Mouse (Mus musculus): ENCODE data around the gene Smu1. TPM values are rescaled to one million over a fixed set of nuclear protein-coding genes. Genes with fewer than 3 reads are reported as not detected.
"Not testable (repeated sequence)": the region's sequence is repeated elsewhere in the genome, so short reads cannot be mapped to it uniquely, and the experiment has no call there.

Smu1 gene
- 10 to 100 TPM; 51.4 to 55.3 TPM for total RNA-seq (2021)

DNA sequence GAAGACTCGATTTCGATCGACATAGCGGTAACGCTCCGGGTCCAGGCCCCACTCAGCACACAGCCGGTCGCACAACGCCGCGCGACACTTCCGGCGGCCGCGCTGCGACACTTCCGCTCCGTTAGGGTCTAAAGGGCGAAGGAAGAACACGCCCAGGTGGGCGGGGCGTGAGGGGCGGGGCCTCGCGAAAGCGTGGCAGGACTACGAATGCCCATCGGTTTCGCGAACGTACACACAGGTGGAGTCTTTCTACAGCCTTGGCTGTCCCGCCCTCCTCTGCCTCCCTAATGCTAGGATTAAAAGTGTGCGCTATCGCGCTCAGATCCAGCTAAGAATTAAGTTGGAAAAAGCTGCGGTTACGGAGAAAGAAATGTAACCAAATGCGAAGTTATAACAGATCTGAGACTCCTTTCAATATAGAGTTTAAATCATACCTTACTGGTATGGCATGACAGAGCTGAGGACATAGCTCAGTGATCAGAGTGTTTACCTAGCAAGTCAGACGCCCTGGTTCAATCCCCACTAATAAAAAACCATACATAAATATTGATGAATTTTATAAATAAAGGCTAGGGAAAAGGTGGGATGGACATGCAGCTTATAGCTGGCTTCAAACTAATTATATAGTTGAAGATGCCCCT lies at the start of gene Smu1:
TSS of gene Smu1 (minus strand) at position 144 of the 641 bp plus-strand sequence.
- DNase-seq = peak; percentile 96 to 98

GRCm38 (mm10) chr4:40807382-40807781 lies 49.7 kb upstream of the Smu1 start:
- DNase-seq = no peak

DNA sequence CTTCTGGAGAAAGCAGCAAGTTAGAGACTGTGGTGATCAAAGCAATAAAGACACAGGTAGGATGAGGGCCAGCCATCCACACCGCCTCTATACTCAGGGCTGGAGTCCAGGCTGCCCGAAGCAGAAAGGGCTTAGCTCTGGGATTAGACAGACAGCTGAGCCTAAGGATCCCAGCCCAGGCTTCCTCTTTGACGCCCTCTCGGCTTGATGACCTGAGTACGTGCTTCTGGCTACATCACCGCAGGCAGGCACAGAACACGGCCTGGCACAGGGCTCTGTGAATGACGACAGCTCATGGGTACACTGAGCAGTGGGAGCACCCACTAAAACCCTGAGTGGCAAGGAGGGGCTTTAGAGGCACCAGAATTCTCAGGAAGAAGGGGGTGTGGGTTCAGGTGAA lies 47.7 kb upstream of the Smu1 start:
- no peak for DNase-seq

DNA sequence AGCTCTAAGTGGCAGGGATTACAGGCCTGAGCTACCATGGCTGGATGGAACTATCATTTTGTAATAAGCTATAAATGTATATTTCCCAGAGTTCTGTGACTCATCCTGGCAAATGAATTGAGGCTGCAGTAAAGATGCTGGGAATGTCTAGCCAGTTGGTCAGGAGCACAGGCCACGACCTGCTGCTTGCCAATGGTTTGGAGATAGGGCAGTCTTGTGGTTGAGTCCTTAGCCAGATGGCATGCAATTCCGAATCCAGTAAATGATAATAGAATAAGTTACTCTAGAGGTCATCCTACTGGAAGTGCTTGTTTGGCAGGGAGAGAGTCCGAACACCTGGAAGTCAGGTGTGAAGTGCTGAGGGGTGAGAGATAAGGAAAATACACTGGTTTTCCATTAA lies 45.1 kb upstream of the Smu1 start:
- DNase-seq = no peak

DNA sequence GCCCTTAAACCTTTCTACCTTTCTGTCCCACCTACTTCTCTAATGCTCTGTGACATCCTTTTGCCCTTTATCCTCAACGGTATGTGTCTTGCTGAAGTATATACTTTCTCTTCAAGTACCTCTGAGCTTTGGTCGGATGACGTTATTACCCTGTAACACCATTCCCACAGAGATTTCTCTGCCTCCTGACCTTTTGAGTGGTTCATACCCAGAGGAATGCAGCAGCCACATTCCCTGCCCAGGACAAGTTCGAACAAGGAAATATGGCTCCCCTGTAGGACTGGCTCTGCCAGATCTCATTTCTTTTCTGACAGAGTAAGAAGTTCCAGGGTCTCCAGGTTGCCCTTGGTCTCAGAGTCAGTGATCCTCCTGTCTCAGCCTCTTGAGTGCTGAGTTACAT lies 44.2 kb upstream of the Smu1 start:
- DNase-seq = no peak

- DNase-seq = no peak
Observed at GRCm38 (mm10) chr4:40800873-40801272, 43.1 kb upstream of the Smu1 start.

DNA sequence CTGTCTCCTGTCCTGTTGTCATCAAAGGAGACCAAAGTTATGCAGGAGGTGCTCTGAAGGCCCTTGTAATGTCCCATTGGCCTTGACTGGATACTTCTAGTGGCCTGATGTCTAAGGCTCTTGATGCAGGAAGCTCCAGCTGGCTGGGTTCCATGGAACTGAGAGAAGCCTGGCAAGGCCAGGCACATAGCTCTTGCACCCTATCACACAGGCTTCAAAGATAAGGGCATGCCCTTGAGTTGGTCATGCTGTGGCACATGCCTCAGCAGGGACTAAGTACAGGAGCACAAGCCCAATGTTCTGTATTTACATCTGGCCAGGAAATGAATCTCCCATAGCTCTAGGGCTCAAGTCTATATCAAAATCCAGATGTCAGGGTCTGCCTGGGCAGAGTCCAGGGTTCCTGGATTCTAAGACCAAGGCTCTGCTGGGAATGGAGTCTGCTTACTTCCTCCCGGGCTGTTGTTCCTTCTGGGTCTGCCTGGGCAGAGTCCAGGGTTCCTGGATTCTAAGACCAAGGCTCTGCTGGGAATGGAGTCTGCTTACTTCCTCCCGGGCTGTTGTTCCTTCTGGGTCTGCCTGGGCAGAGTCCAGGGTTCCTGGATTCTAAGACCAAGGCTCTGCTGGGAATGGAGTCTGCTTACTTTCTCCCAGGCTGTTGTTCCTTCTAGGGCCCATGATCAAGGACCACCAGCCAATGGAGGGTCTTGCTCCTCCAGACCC lies 41.3 kb upstream of the Smu1 start:
- not testable (repeated sequence) for DNase-seq

- DNase-seq = no peak
Observed at GRCm38 (mm10) chr4:40795761-40796160, 38.0 kb upstream of the Smu1 start.

GRCm38 (mm10) chr4:40794320-40794719 lies 36.6 kb upstream of the Smu1 start:
- no peak for DNase-seq

DNA sequence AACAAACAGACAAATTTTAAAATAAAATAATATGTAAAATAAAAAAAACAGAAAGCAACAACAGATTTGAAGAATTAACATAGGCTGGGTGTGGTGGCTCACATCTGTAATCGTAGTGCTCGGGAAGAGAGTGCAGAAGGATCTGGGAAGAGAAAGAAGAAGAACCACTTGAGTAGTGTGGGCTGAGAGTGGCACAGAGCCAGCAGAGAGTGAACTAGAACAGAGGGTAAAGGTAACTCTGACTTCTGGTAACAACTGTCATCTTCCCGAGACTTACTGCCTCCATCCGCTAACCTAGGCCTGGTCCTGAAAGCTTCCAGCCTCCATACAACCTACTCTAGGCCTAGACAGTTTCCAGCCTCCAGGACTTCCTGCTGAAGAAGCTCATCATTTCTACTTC lies 33.5 kb upstream of the Smu1 start:
- no peak for DNase-seq

DNA sequence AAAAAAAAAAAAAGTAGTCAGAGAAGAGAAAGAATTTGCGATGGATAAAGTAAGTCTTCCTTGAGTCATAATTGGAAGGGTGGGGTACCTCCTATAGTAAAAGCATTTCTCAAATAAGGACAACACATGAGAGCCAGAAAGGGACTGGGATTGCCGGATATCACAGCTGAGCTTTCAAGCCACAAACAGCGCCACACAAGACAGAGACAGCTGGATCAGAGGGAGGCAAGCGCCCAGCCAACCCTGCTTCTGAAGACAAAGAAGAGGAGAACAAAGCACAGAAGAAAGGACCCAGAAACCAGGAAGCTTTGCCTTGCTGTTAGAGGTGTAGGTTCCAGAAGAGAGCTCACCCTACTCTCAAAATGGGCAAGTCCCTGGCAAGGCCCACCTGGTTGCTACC lies 28.9 kb upstream of the Smu1 start:
- DNase-seq = no peak

- DNase-seq = no peak
Observed at GRCm38 (mm10) chr4:40785620-40786166, 28.0 kb upstream of the Smu1 start.

DNA sequence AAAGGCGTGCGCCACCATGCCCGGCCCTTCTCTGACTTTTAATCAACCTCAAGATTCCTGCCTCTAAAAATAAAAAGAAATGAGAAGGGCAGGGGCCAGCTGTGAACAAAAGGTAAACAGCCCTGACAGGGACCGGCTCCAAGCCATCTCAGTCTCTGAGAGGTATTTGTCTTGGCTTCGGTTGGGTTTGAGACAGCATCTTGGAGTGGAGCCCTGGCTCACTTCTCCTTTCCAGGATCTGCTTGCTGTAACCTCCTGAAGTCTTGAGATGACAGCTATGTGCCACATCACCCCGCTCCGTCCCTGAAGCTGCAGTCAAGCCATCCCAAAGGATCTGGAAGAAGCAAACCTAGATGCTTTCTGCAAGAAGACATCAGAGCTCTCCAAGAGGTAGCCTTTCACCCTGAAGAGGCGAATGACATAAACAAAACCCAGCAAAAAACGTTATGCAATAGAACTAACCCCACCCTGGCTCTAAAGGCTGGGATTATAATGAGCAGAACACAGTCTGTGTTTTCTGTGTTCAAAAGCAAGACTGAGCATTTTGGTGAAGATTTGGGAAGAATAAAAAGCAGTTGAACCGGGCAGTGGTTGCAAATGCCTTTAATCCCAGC lies 26.9 kb upstream of the Smu1 start:
- DNase-seq = no peak

- DNase-seq = no peak
Observed at GRCm38 (mm10) chr4:40783049-40783448, 25.3 kb upstream of the Smu1 start.

GRCm38 (mm10) chr4:40781797-40782495 lies 24.2 kb upstream of the Smu1 start:
- DNase-seq = no peak

- no peak for DNase-seq
Observed at GRCm38 (mm10) chr4:40781143-40781542, 23.4 kb upstream of the Smu1 start.

DNA sequence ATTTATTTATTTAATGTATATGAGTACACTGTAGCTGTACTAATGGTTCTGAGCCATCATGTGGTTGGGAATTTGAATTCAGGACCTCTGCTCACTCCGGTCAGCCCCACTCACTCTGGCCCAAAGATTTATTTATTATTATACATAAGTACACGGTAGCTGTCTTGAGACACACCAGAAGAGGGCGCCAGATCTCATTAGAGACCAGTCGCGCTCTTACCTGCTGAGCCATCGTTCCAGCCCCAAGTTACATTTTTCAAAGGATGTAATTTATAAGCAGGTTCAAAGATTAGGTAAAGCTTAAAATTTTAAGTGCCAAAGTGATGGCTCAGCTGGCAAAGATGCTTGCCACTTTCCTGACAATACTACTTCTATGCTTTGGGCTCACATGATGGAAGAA lies 20.9 kb upstream of the Smu1 start:
- DNase-seq = no peak

- no peak for DNase-seq
Observed at GRCm38 (mm10) chr4:40777116-40777515, 19.4 kb upstream of the Smu1 start.

GRCm38 (mm10) chr4:40776416-40776815 lies 18.7 kb upstream of the Smu1 start:
- DNase-seq = no peak

GRCm38 (mm10) chr4:40774279-40775259 lies 16.8 kb upstream of the Smu1 start:
- DNase-seq = peak; percentile 28 to 34

DNA sequence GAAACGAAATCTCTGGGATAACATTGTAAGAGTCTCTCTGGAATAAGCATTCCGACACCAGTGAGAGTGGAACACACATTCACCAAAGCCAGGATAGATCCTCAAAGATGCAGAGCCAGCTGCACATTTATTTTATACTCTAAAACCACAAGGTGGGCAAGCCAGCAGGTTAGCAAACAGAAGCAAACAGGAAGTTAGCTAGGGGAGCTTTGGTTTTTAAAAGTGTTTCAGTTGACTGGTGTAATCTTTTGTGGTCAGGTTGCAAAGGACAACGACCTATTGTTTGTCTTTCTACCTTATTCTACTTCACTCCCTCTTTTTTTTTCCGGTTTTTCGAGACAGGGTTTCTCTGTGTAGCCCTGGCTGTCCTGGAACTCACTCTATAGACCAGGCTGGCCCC lies 2.2 kb upstream of the Smu1 start:
- no peak for DNase-seq
